ENCODE assay signal across 12 mouse cellular contexts in the genomic region with DNA sequence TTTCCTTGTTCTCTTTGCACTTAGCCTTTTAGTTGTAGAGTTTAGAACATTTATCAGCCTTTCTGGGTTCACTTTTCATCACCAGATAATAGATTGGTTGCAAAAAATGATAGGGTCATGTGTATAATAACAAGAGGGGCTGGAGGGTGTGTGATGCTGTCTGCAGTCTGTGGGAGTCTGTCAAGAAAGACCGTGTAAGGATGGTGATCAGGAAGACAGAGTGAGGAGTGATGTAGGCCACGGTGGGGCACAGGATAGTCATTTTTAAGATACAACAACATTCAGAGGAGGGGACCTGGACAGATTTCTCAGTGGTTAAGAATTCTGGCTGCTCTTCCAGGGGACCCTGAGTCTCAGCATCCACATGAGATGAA. TPM values are rescaled to one million over a fixed set of nuclear protein-coding genes. Genes with fewer than 3 reads are reported as not detected.
DNase-seq lines count a peak whose midpoint lies in the region; ATAC-seq and TF ChIP-seq lines count a peak whose summit lies in the region.
"Had no signal": no experiment of that assay in that cellular context is flagged by ENCODE, and none has a peak within 500 bp of the region (broad histone marks: within the 10 kb centered on the region; RNA-seq: fewer than 3 reads in every experiment).

No protein-coding gene starts in this region.

- H3K4me1 ChIP-seq in heart, embryonic 11.5 days (ENCODE audit: control insufficient read depth, insufficient read depth, low read length), result peaks cover 28% of the 10 kb centered on the region
- peaks cover 33% of the 10 kb centered on the region for H3K4me1 ChIP-seq in lung, embryonic 14.5 days (ENCODE audit: insufficient read depth)
- peaks cover 11% of the 10 kb centered on the region for H3K4me1 ChIP-seq in hindbrain, embryonic 16.5 days (ENCODE audit: control insufficient read depth, insufficient read depth, low read depth, low read length)
- peaks cover 48% of the 10 kb centered on the region for H3K4me1 ChIP-seq in stomach, embryonic 16.5 days (ENCODE audit: control insufficient read depth, insufficient read depth, low read length)

- intact Hi-C loops in heart, postnatal 25 days (cut with DNase I), result loop anchor here (5.0 kb wide), 1 partner anchor 40 kb away; no protein-coding TSS in a partner anchor

- no peak for DNase-seq in heart, postnatal 25 days (ENCODE audit: low spot score)
- no peak for DNase-seq in lung, embryonic 14.5 days
- DNase-seq in lung, postnatal 10 days, result no peak
- no peak for DNase-seq in right cerebral cortex, adult 2 months (ENCODE audit: low spot score in 2 of 2)
- DNase-seq: liver had no signal

- 52% methylated on average over 2 of the region's 2 CpGs for WGBS in heart, embryonic 11.5 days (ENCODE audit: insufficient replicate concordance)
- 54% methylated on average over 2 of the region's 2 CpGs for WGBS in lung, embryonic 14.5 days
- WGBS in hindbrain, embryonic 16.5 days, result 75% methylated on average over 2 of the region's 2 CpGs
- 56% methylated on average over 2 of the region's 2 CpGs for WGBS in stomach, embryonic 16.5 days

- no peak overlapping the region for H3K4me3 ChIP-seq in heart, embryonic 11.5 days (ENCODE audit: low read depth, low read length)
- no peak overlapping the region for H3K4me3 ChIP-seq in lung, embryonic 14.5 days (ENCODE audit: low read depth, low read length)
- H3K4me3 ChIP-seq in hindbrain, embryonic 16.5 days (ENCODE audit: low read length), result no peak overlapping the region
- no peak overlapping the region for H3K4me3 ChIP-seq in stomach, embryonic 16.5 days (replicated peaks; ENCODE audit: low read length)

- no peaks in the 10 kb centered on the region for H3K27me3 ChIP-seq in heart, embryonic 11.5 days (ENCODE audit: control insufficient read depth, insufficient read depth, low read length)
- H3K27me3 ChIP-seq in lung, embryonic 14.5 days (ENCODE audit: insufficient read depth, low read length), result no peaks in the 10 kb centered on the region
- H3K27me3 ChIP-seq in hindbrain, embryonic 16.5 days (replicated peaks; ENCODE audit: control insufficient read depth, insufficient read depth, low read length), result no peaks in the 10 kb centered on the region
- no peaks in the 10 kb centered on the region for H3K27me3 ChIP-seq in stomach, embryonic 16.5 days (ENCODE audit: control insufficient read depth, insufficient read depth, low read length)

- no peak for ATAC-seq in heart, embryonic 11.5 days (replicated peaks; ENCODE audit: insufficient number of reproducible peaks, low FRiP score, low TSS enrichment)
- ATAC-seq in lung, embryonic 14.5 days (ENCODE audit: insufficient read depth), result no peak
- no peak for ATAC-seq in hindbrain, embryonic 16.5 days
- ATAC-seq in stomach, embryonic 16.5 days (ENCODE audit: insufficient read depth, low FRiP score), result no peak
- ATAC-seq in inflammation-experienced regulatory T-cells, adult 6 months, result no peak

- no peak overlapping the region for H3K4me2 ChIP-seq in heart, embryonic 11.5 days
- no peak overlapping the region for H3K4me2 ChIP-seq in lung, embryonic 14.5 days
- H3K4me2 ChIP-seq in hindbrain, embryonic 16.5 days (ENCODE audit: low read length), result no peak overlapping the region
- H3K4me2 ChIP-seq in stomach, embryonic 16.5 days (ENCODE audit: low read depth, low read length), result no peak overlapping the region

- peak overlapping the region; percentile 84 for H3K27ac ChIP-seq in heart, embryonic 11.5 days (ENCODE audit: low read depth, low read length)
- H3K27ac ChIP-seq in lung, embryonic 14.5 days (ENCODE audit: low read depth), result peak overlapping the region; percentile 84
- H3K27ac ChIP-seq in hindbrain, embryonic 16.5 days (ENCODE audit: low read depth, low read length), result peak overlapping the region; percentile 48; the same call in 1 of the 2 replicates
- H3K27ac ChIP-seq in stomach, embryonic 16.5 days (ENCODE audit: low read length), result peak overlapping the region; percentile 91

- no peak overlapping the region for H3K9ac ChIP-seq in heart, embryonic 11.5 days (ENCODE audit: low read depth, low read length)
- H3K9ac ChIP-seq in lung, embryonic 14.5 days, result no peak overlapping the region
- no peak overlapping the region for H3K9ac ChIP-seq in hindbrain, embryonic 16.5 days (ENCODE audit: low read depth, low read length)
- H3K9ac ChIP-seq in stomach, embryonic 16.5 days (ENCODE audit: low read length), result no peak overlapping the region

- no peak for TF ChIP-seq CTCF in lung, embryonic 14.5 days (IDR thresholded peaks at IDR 0.05; ENCODE audit: low read depth)

- no peaks in the 10 kb centered on the region for H3K9me3 ChIP-seq in heart, embryonic 11.5 days (replicated peaks; ENCODE audit: control insufficient read depth, low read length)
- H3K9me3 ChIP-seq in lung, embryonic 14.5 days (ENCODE audit: low read depth, low read length), result no peaks in the 10 kb centered on the region
- H3K9me3 ChIP-seq in hindbrain, embryonic 16.5 days (ENCODE audit: control insufficient read depth, low read length), result no peaks in the 10 kb centered on the region
- no peaks in the 10 kb centered on the region for H3K9me3 ChIP-seq in stomach, embryonic 16.5 days (replicated peaks; ENCODE audit: control insufficient read depth, low read length)

- H3K36me3 ChIP-seq in heart, embryonic 11.5 days (ENCODE audit: control insufficient read depth, insufficient read depth, low read length), result no peaks in the 10 kb centered on the region
- H3K36me3 ChIP-seq in lung, embryonic 14.5 days (ENCODE audit: insufficient read depth), result no peaks in the 10 kb centered on the region
- no peaks in the 10 kb centered on the region for H3K36me3 ChIP-seq in hindbrain, embryonic 16.5 days (ENCODE audit: control insufficient read depth, insufficient read depth, low read length)
- no peaks in the 10 kb centered on the region for H3K36me3 ChIP-seq in stomach, embryonic 16.5 days (ENCODE audit: control insufficient read depth, insufficient read depth, low read length)

RNA-seq across cellular contexts. Expression of a gene that starts 15.6 kb away (rescaled TPM):
- polyA plus RNA-seq in heart, embryonic 11.5 days (2014; fragmentation: Nextera tagmentation; extraction: Ambion mirVana), result not detected in 2 replicates
- total RNA-seq in heart, postnatal 25 days (2021), result 1 to 10 TPM in 1 of 2 experiments, not detected in 1; 3.6 TPM
- polyA plus RNA-seq in lung, embryonic 14.5 days (2014; fragmentation: Nextera tagmentation; extraction: Ambion mirVana), result not detected in 2 replicates
- not detected in 2 replicates for polyA plus RNA-seq in hindbrain, embryonic 16.5 days (2015; fragmentation: Nextera tagmentation; extraction: Ambion mirVana)
- 0.75 and 1.3 TPM in 2 replicates for polyA plus RNA-seq in stomach, embryonic 16.5 days (2015; fragmentation: Nextera tagmentation; extraction: Ambion mirVana)
- polyA plus RNA-seq in inflammation-experienced regulatory T-cells, adult 6 months (2017; shearing (Covaris generic)), result not detected
- total RNA-seq: common myeloid progenitor, adult 5-6 weeks had no signal
- polyA plus RNA-seq: forebrain, embryonic 14.5 days; neural tube, embryonic 14.5 days had no signal
